Mouse (Mus musculus) bone marrow macrophage, adult 2 months (primary cell): ENCODE data around the gene Clnk. TPM values are rescaled to one million over a fixed set of nuclear protein-coding genes. Genes with fewer than 3 reads are reported as not detected.

Experiments used
- H3K27ac ChIP-seq: 2 replicates; pipeline ENCODE4 v1.5.1; 2012; ENCODE audit warnings: low read depth, low read length; ENCODE audit not compliant: insufficient read depth
- H3K4me1 ChIP-seq: 2 replicates; pipeline ENCODE4 v1.6.1; 2012; ENCODE audit warnings: low read length; ENCODE audit not compliant: control insufficient read depth, insufficient read depth
- H3K4me3 ChIP-seq: 2 replicates; pipeline ENCODE4 v1.5.1; 2012; ENCODE audit warnings: mild to moderate bottlenecking, low read length, moderate library complexity; ENCODE audit not compliant: insufficient read depth
- CTCF ChIP-seq: IDR thresholded peaks from 2 replicates; pipeline ENCODE4 v1.5.1; 2012; ENCODE audit warnings: low read depth, mild to moderate bottlenecking, low read length, moderate library complexity
- POLR2A ChIP-seq: IDR thresholded peaks from 2 replicates; pipeline ENCODE4 v1.6.1; 2012; ENCODE audit warnings: mild to moderate bottlenecking, low read depth, low read length, borderline replicate concordance
- polyA plus RNA-seq: library from polyadenylated mRNA; stranded (reverse); fragments of >200 nt; gene quantifications from 2 replicates; pipeline ENCODE4 v1.2.4, GENCODE M21; 2012; ENCODE audit not compliant: missing spikeins, insufficient read depth, insufficient read length

Clnk gene
- polyA plus RNA-seq, 1 experiment, result not detected

DNA sequence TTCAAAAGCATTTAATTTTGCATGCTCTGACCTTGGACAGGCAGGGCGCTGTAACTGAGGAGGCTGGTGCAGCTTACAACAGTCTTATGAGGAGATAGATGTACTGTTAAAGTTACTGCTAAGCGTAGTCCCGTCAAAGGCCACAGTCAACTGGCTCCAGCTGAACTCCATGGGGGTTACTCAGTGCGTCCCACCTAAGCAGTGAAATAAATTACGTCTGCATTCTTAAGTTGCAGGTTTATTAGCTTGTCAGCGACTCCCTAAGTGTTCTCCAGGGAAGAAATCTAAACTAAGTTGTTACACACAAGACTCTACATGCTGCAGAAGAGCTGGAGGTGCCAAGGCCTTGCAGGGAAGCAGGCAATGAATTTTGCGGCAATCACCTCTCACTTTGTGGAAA lies 77.7 kb downstream of the Clnk start:
- no peak overlapping the region for H3K27ac ChIP-seq
- no peak for TF ChIP-seq CTCF
- H3K4me3 ChIP-seq, result no peak overlapping the region
- no peaks in the 10 kb centered on the region for H3K4me1 ChIP-seq

DNA sequence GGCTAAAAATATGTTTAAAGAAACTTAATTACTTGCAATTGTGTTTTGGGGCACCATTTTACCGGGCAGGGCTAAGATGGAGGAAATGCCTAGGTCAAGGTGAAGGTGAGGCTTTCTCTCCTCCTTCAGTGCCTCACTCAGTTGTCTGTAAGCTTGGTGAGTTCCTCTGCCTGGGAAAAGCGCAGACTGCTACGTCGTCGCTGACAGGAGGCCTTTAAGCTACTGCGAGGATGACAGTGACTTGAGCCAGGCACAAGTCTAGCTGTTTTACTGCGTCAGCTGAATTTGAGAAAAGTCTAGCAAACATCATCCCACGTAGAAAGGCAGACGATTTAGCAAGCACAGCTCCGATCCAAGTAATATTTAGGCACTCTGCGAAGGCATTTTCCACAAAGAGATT lies 81.5 kb downstream of the Clnk start:
- Histone ChIP-seq H3K4me1 (no peaks in the 10 kb centered on the region), H3K27ac (no peak overlapping the region), H3K4me3 (no peak overlapping the region)
- no peak for TF ChIP-seq POLR2A
- no peak for TF ChIP-seq CTCF

DNA sequence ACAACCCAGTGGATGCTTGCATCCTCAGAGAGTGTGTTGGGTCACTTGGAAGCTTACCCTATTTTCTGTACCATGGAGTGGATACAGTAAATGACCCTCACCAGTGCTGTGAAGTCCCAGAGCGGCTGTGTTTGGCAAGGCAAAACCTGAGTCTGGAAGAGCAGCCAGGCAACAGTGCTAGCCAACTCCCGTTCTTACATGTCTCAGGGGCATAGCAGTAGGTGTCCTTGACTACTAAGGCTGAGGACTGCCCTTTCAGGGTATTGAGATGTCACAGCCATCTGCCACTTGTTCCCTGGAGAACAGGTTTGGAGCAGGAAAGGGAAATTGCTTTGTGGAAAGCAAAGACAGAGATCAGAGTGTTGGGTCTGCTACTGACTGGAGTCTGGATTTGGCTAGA lies 85.5 kb downstream of the Clnk start:
- Histone ChIP-seq H3K4me1 (no peaks in the 10 kb centered on the region), H3K27ac (no peak overlapping the region), H3K4me3 (no peak overlapping the region)
- no peak for TF ChIP-seq POLR2A
- no peak for TF ChIP-seq CTCF

DNA sequence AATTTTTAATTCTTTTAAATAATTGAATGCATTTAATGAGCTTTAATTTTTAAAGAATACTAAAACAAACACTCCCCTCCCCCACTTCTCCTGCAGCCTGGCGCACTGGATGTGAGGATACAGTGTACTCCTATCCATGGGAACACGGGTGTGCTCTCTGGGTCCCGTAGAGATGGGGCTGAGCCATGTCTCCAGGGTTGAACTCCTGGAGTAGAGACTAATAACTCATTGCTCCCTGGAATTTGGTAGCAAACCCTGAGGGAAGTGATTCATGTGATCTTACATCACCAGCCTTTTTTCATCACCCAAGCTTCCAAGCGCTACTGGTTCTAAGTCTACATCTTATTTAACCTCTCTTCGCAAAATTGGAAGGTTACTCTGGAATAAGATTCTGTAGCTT lies 87.8 kb downstream of the Clnk start:
- Histone ChIP-seq H3K4me1 (no peaks in the 10 kb centered on the region), H3K4me3 (no peak overlapping the region), H3K27ac (no peak overlapping the region)
- TF ChIP-seq POLR2A (no peak), CTCF (no peak)

DNA sequence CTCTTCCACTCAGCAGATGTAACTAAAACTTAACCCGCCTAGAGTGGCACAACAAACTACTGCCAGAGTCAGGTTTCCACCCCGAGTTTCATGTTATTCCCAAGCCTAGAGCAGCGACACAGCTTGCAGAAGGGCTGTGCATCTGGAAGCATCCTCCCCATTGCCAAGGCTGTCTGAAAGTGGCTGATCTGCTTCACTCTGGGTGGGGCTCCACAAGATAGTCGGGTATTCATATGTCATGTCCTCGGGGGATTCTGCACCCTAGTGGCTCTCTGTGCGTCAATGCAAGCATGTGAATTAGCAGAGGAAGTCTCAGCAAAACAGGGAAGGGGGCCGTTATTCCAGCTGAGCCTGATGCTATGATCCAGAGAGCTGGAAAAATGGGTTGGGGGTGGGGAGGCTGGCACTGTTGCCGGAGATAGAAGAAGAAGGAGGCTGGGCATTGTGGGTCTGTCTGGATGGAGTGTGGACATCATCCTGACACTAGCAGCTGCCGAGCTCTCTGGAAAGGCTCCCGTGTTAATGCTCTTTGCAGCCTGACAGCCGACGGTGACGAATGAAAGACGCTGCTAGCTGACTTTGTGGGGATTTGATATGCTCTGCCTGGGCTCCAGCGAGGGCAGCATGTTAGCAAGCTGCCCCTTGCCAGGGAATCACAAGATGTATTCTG lies 88.6 kb downstream of the Clnk start:
- Histone ChIP-seq H3K4me1 (no peaks in the 10 kb centered on the region), H3K4me3 (no peak overlapping the region), H3K27ac (no peak overlapping the region)
- TF ChIP-seq POLR2A (no peak), CTCF (no peak)

DNA sequence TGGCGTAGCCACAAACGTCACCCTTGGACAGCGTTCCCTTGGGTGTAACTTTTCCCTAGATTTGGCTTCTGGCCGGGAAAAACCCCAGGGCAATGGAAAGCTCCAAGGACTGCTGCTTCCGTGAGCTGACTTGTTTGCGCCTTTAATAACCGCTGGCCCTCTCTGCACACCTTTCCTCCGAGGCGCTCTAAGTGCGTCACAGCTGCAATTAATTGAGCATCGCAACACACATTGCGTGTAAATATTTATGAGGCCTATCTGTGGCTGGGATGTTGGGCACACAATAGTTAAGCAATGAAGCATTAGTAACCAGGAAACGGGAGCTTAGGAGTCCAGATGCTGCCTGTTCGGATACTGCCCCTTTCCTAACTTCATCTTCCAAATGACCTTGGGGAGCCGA lies 90.5 kb downstream of the Clnk start:
- H3K4me3 ChIP-seq, result no peak overlapping the region
- no peak overlapping the region for H3K27ac ChIP-seq
- TF ChIP-seq POLR2A (no peak), CTCF (no peak)
- no peaks in the 10 kb centered on the region for H3K4me1 ChIP-seq

DNA sequence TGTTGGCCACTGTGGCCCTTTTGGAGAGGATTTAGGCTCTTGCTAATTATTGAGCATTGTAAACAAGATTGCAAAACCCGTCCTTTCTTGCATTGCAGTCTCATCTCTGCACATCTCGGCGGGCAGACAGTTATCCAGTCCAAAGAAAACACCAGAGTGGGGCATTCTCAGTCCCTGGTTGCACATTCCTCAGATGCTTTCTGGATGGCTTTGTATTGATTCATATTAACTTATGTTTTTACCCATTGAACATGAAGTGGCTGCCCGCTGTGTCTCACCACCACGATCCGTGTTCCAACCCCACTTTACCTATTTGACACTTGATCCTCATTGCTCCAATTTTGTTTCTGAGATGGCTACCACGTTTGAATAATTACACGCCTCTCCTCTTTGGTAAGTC lies 90.9 kb downstream of the Clnk start:
- Histone ChIP-seq H3K4me3 (no peak overlapping the region), H3K4me1 (no peaks in the 10 kb centered on the region), H3K27ac (no peak overlapping the region)
- TF ChIP-seq CTCF, result no peak

DNA sequence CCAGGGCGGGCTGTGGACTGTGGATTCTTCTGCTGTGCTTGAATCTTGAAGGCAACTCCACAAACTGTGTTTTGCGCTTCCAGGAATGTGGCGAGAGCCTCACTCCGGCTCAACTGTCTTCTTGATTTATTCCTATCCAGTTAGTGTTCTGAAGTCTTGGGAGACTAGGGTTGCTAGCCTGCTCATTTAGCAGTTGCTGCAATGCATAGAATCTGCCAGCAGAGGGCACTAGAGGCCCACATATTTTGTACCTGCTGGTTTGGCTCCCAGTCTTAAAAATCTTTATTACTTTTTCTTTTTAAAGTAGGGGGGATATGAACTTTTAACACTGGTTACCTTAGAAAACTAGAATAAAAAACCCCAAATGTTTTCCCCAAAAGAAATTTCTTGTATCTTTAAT lies 94.8 kb downstream of the Clnk start:
- Histone ChIP-seq H3K4me3 (no peak overlapping the region), H3K4me1 (no peaks in the 10 kb centered on the region), H3K27ac (no peak overlapping the region)
- TF ChIP-seq POLR2A (no peak), CTCF (peak; percentile 56)

DNA sequence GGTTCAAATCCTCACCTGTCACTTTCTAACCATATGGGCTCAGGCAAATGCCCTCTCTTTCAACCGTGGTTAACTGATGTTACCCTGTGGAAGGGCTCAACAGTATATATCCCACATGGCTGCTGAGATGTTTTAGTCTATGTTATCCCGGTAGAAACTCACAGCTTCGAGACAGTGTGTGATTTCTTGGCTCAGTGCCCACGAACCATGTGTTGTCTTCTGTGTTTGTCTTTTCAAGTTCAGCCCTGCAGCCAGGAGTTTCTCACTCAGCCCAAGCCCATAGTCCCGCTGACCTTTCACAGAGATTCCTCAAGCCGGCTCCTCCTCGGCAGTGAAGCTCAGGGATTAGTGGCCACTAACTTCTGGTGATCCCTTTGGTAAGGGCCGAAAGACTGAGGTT lies 96.0 kb downstream of the Clnk start:
- no peak overlapping the region for H3K4me3 ChIP-seq
- no peak overlapping the region for H3K27ac ChIP-seq
- H3K4me1 ChIP-seq, result no peaks in the 10 kb centered on the region
- TF ChIP-seq POLR2A, result no peak
- TF ChIP-seq CTCF, result no peak

DNA sequence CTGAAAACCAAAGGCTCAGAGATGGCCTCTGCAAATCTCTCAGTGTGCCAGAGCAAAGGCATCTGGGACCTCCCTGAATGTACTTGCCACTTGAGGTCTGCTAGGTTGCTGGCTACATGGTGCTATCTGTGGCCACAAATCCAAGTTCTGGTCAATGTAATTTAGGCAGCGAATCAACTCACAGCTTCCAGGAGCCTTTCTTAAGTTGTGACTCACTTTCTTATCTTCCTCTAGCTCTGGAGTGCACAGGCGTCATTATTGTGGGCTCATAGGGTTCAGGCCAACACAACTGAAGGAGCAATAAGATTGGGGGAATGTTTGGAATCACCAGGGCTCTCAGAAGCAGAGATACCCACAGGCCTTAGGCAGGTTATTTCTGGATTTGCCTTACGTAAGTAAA lies 96.6 kb downstream of the Clnk start:
- Histone ChIP-seq H3K4me1 (no peaks in the 10 kb centered on the region), H3K27ac (no peak overlapping the region), H3K4me3 (no peak overlapping the region)
- no peak for TF ChIP-seq CTCF
- TF ChIP-seq POLR2A, result no peak

DNA sequence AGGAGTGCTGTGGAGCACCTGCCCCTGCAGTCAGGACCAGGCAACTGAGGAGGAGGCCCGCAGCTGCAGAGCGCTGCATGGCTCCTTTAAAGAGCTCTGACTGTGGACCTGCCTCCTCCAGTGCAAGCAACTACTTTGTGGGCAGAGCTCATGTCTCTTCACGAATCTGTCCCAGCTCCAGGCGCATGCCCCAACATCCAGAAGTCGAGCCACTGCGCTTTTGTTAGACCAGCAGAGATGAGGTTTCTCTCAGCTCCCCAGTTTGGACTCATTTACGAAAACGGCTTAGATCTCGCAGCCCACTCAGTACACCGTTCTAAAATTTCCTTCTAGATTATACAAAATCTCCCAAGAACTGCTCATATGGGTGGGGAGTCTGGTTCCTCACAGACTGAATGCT lies 101.1 kb downstream of the Clnk start:
- Histone ChIP-seq H3K4me1 (no peaks in the 10 kb centered on the region), H3K4me3 (no peak overlapping the region), H3K27ac (no peak overlapping the region)
- TF ChIP-seq POLR2A, result no peak
- TF ChIP-seq CTCF, result no peak
